Mouse (Mus musculus): ENCODE data around the gene Troap. TPM values are rescaled to one million over a fixed set of nuclear protein-coding genes. Genes with fewer than 3 reads are reported as not detected.

Gene Troap
- total RNA-seq, 1 experiment from 2014 or later: 0.23 TPM

DNA sequence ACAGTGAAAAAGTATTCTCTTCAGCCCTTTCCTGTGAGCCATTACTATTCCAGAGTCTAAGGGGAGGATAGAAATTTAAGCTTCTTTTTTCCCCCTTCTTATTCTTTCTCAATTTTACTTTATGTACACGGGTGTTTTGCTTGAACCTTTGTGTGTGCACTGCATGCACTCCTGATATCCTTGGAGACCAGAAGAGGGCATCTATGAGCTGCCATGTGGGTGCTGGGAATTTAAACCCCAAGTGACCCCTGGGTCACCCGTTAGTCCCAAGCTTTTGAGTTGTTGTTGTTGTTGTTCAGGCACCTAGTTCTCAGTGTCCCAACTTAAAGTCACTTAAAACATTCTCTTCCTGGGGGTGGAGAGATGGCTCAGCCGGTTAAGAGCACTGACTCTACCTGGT is 25.6 kb downstream of the Troap start:
- ATAC-seq (ENCODE audit: extremely low read depth, insufficient number of reproducible peaks, low FRiP score, poor library complexity, severe bottlenecking): no peak

- ATAC-seq (ENCODE audit: extremely low read depth, insufficient number of reproducible peaks, low FRiP score, poor library complexity, severe bottlenecking): no peak
Measured at GRCm38 (mm10) chr15:99105238-99105637, 30.9 kb downstream of the Troap start.

GRCm38 (mm10) chr15:99107866-99108265 is 33.5 kb downstream of the Troap start:
- ATAC-seq (ENCODE audit: extremely low read depth, insufficient number of reproducible peaks, low FRiP score, poor library complexity, severe bottlenecking): no peak

GRCm38 (mm10) chr15:99111139-99111538 is 36.8 kb downstream of the Troap start:
- no peak for ATAC-seq (ENCODE audit: extremely low read depth, insufficient number of reproducible peaks, low FRiP score, poor library complexity, severe bottlenecking)

- ATAC-seq (ENCODE audit: extremely low read depth, insufficient number of reproducible peaks, low FRiP score, poor library complexity, severe bottlenecking): no peak
Measured at GRCm38 (mm10) chr15:99111809-99112208, 37.4 kb downstream of the Troap start.

- ATAC-seq (ENCODE audit: extremely low read depth, insufficient number of reproducible peaks, low FRiP score, poor library complexity, severe bottlenecking): no peak
Measured at GRCm38 (mm10) chr15:99112843-99113395, 38.5 kb downstream of the Troap start.

- no peak for ATAC-seq (ENCODE audit: extremely low read depth, insufficient number of reproducible peaks, low FRiP score, poor library complexity, severe bottlenecking)
Measured at GRCm38 (mm10) chr15:99113396-99113975, 39.1 kb downstream of the Troap start.

DNA sequence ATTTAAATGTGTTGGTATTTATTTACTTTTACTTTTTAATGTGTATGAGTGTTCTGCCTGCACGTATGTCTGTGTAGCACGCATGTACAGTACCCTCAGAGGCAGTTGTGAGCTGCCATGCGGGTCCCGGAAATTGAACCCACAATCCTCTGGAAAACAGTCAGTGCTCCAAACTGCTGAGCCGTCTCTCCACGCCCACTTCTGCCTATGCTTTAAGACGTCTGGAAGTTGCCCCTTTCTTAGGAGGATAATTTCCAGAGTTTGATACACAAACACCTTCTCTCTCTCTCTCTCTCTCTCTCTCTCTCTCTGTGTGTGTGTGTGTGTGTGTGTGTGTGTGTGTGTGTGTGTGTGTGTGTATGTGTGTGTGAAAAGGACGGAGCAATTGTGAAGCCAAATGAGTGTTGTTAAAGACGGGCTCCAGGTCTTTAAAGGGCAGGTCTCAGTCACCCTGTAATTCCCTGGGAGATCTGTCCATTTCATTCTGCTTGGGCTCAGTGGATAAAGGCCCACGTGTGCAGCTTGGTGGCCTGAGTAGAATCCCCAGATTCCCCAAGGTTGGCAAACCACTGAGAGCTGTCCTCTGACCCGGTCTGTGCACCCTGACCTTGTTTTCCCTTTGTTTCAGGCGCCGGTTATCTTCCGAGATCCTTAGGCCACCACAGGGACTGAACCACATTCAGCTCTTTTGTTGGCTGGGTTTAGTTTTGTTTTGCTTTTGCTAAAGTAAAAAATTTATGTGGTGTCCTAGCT is 40.1 kb downstream of the Troap start:
- no peak for ATAC-seq (ENCODE audit: extremely low read depth, insufficient number of reproducible peaks, low FRiP score, poor library complexity, severe bottlenecking)

GRCm38 (mm10) chr15:99115065-99115423 is 40.7 kb downstream of the Troap start:
- no peak for ATAC-seq (ENCODE audit: extremely low read depth, insufficient number of reproducible peaks, low FRiP score, poor library complexity, severe bottlenecking)

GRCm38 (mm10) chr15:99116539-99116938 is 42.2 kb downstream of the Troap start:
- no peak for ATAC-seq (ENCODE audit: extremely low read depth, insufficient number of reproducible peaks, low FRiP score, poor library complexity, severe bottlenecking)

GRCm38 (mm10) chr15:99120814-99121213 is 46.4 kb downstream of the Troap start:
- ATAC-seq (ENCODE audit: extremely low read depth, insufficient number of reproducible peaks, low FRiP score, poor library complexity, severe bottlenecking): no peak

DNA sequence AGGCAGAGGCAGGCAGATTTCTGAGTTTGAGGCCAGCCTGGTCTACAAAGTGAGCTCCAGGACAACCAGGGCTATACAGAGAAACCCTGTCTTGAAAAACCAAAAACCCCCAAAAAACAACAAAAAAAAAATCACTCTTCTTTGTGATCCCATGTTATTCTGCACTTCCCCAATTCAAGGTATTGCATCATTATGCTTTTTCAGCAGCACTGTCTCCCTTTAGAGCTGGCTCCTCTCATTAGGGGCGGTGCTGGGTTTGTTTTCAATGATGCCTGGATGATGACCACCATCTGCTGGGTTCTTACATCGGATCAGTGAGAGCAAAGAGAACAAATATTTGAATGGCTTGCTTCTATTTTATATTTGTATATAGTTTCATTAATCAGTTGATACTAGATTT is 48.3 kb downstream of the Troap start:
- ATAC-seq (ENCODE audit: extremely low read depth, insufficient number of reproducible peaks, low FRiP score, poor library complexity, severe bottlenecking): no peak

DNA sequence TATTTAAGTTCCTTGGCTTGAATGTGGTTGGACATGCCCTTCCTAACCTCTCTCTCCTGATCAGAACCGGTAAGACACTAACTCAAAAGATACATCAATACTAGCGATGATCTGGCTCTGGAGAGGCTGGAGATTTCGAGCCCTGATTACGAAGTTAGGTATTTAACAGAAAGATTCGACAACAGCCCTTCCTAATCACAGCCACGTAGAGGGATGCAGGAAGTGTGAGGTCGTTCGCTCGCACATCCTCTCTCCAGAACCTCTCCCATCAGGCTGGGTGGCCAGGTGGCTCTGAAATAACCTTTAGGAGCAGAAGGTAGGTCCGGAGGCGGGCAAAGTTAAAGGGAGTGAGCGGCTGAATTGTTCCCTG is 51.3 kb downstream of the Troap start, which contains the start of gene Spats2:
Spats2 (plus strand) TSS at position 206 of the 370 bp plus-strand sequence.
- no peak for ATAC-seq (ENCODE audit: extremely low read depth, insufficient number of reproducible peaks, low FRiP score, poor library complexity, severe bottlenecking)

DNA sequence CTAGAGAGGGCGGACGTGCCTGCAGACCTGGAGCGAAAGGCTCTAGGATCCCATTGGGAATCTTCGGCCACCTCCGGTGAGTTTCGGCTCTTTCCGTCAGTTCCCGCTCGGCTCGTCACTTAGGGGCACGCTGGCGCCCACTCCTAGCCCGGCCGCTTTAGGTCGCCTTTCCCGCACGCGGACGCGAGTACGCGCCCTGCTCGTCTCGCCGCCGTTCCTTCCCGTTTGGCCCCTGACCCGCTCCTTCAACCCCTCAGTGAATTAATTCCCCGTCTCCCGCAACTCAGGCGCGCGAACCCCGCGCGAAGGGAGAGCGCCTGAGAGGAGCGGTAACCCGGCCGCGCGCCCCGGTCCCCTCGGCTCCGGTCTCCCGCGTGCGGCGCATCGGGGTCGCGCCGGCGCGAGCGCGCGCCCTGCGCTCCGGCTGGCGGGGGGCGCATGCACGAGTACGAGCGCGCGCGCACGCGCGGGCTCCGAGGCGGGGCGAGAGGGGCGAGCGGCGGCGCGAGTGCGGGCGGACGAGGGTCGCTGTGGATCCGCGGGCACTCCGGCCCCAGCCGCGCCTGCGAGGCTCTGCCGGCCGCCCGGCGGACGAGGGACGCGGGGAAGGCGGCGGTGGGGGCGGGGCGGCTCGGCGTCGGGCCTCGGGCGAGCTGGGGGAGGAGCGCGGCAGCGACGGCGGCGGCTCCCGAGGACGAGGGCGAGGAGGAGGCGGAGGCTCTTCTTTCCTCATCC is 51.9 kb downstream of the Troap start:
- no peak for ATAC-seq (ENCODE audit: extremely low read depth, insufficient number of reproducible peaks, low FRiP score, poor library complexity, severe bottlenecking)

- no peak for ATAC-seq (ENCODE audit: extremely low read depth, insufficient number of reproducible peaks, low FRiP score, poor library complexity, severe bottlenecking)
Measured at GRCm38 (mm10) chr15:99126816-99127365, 52.5 kb downstream of the Troap start.

GRCm38 (mm10) chr15:99127851-99128522 is 53.6 kb downstream of the Troap start:
- no peak for ATAC-seq (ENCODE audit: extremely low read depth, insufficient number of reproducible peaks, low FRiP score, poor library complexity, severe bottlenecking)

GRCm38 (mm10) chr15:99129441-99129840 is 55.1 kb downstream of the Troap start:
- no peak for ATAC-seq (ENCODE audit: extremely low read depth, insufficient number of reproducible peaks, low FRiP score, poor library complexity, severe bottlenecking)

DNA sequence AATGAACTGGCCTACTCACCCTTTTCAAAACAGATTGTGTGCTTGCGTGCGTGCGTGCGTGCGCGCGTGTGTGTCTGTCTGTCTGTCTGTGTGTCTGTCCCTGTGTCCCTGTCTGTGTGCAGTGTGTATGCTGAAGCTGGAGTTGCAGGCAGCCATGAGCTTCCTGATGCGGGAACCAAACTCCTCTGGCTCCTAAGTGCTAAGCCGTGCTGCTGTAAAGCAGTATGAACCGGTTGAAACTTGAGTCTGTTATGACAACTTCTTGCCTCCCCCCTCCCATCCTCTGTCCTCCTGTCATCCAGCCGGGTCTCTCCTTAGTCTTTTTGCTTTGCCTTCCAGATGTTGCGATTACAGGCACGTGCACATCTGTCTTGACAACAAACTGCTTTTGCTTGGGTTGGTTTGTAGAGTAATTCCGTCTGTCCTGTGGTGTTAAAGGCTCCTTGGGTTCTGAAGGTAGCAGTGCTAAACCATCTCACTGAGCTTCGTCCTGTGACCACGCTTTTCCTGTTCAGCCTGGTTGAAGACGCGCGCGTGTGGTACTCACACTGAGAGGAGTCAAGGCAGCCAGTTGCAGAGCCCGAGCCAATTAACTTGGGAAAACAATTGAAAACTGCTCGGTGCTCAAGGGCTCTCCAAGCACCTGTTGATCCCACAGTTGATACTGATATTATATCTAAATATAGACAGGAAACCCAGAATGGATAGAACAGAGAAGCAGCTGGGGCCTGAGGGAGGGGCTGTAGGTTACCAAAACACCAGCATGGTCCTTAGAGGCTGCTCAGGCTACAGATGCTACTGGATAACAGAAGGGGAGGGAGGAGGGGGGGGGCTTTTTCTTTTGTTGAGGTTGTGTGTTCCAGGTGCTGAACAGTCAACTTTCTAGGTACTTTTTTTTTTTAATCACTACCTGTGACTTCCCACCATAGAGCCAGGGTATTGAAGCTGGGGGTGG is 55.9 kb downstream of the Troap start:
- ATAC-seq (ENCODE audit: extremely low read depth, insufficient number of reproducible peaks, low FRiP score, poor library complexity, severe bottlenecking): no peak
